ENCODE assay signal across 16 mouse cellular contexts in the genomic region with DNA sequence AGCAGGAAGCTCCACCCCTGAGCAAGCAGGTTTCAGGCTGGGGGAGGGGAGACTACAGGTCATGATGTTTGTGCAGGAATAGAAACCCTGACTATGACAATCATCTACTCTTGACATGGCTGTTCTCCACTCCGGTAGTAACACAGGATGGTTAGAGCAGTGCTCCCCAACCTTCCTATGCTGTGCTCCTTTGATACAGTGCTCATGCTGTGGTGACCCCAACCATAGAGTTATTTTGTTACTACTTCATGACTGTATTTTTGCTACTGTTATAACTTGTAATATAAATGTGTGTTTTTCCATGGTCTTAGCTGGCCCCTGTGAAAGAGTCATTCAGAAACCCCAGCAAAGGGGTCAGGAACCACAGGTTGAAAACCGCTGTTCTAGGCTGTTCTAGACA.
"Had no signal": no experiment of that assay in that cellular context is flagged by ENCODE, and none has a peak within 500 bp of the region (broad histone marks: within the 10 kb centered on the region; RNA-seq: fewer than 3 reads in every experiment).

No protein-coding gene starts in this region.

- DNase-seq: gastrocnemius, postnatal 14 days; gastrocnemius, postnatal 36 days; heart, adult 18-20 months; heart, postnatal 14 days; heart, postnatal 36 days; kidney, adult 18-20 months; kidney, adult 8-10 months; kidney, postnatal 10 days; kidney, postnatal 25 days; kidney, postnatal 4 days; left cerebral cortex, postnatal 4 days had no signal

- ATAC-seq: hindbrain, postnatal 0 days; inflammation-experienced regulatory T-cells, adult 6 months; intestine, embryonic 15.5 days; intestine, postnatal 0 days; liver, embryonic 12.5 days had no signal
